In the genomic region with DNA sequence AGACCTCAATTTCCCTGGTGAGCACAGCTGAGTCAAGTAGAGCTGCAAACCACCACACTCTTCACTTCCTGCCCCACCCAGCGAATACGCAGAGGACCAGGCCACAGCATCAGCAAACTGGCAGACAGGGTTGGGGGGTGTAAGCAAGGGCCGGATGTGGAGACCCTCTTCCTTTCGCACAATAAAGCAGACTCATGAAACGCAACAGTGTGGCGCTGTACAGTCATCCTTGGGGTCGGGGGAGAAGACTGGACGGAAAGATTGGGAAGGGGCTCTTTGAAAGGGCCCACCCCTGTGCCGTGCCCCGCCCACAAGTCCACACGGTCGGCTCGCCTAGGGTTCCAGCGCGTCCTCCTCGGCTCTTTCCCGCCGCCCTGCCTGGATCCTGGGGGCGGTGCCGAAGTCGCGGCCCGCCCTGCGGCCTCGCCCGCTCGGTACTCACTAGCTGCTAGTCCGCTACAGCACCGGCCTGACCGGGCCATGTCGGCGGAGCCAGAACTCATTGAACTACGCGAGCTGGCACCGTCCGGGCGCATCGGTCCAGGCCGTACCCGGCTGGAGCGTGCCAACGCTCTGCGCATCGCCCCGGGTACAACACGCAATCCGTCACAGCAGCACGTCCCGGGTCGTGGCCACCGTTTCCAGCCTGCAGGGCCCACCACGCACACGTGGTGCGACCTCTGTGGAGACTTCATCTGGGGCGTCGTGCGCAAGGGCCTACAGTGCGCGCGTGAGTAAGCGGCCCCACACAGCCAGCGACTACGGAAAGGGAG, we compare ENCODE assay signal across 8 mouse cellular contexts. TPM values are rescaled to one million over a fixed set of nuclear protein-coding genes. Genes with fewer than 3 reads are reported as not detected.
DNase-seq lines count a peak whose midpoint lies in the region; ATAC-seq and TF ChIP-seq lines count a peak whose summit lies in the region.

Rassf1 (plus strand) TSS at position 439 of the 773 bp plus-strand sequence.

- H3K27ac ChIP-seq in forebrain, postnatal 0 days (ENCODE audit: low read depth, low read length) = no peak within 1 kb of the TSS
- H3K27ac ChIP-seq in hindbrain, embryonic 11.5 days (ENCODE audit: low read depth, low read length) = no peak within 1 kb of the TSS
- peak within 1 kb of the TSS; percentile 19; the same call in 1 of the 2 replicates for H3K27ac ChIP-seq in macrophage

- H3K4me2 ChIP-seq in forebrain, postnatal 0 days (ENCODE audit: low read depth) = peak within 1 kb of the TSS; percentile 66
- H3K4me2 ChIP-seq in hindbrain, embryonic 11.5 days (replicated peaks; ENCODE audit: low read depth, low read length) = peak within 1 kb of the TSS; percentile 67

- ATAC-seq in G1E (ENCODE audit: extremely low read depth, insufficient number of reproducible peaks, low FRiP score, poor library complexity, severe bottlenecking) = no peak
- no peak for ATAC-seq in forebrain, postnatal 0 days
- ATAC-seq in hindbrain, embryonic 11.5 days (ENCODE audit: low FRiP score) = no peak

- H3K9me3 ChIP-seq in G1E (replicated peaks) = no peaks in the 10 kb centered on the region
- H3K9me3 ChIP-seq in forebrain, postnatal 0 days (ENCODE audit: low read length) = no peaks in the 10 kb centered on the region
- no peaks in the 10 kb centered on the region for H3K9me3 ChIP-seq in hindbrain, embryonic 11.5 days (ENCODE audit: control insufficient read depth, low read length)

- peak within 1 kb of the TSS; percentile 73 for H3K4me3 ChIP-seq in G1E (ENCODE audit: low read depth, low read length)
- H3K4me3 ChIP-seq in forebrain, postnatal 0 days (ENCODE audit: low read depth, low read length) = peak within 1 kb of the TSS; percentile 35
- peak within 1 kb of the TSS; percentile 36 for H3K4me3 ChIP-seq in hindbrain, embryonic 11.5 days (ENCODE audit: low read depth, low read length)
- H3K4me3 ChIP-seq in macrophage (ENCODE audit: inconsistent target) = peak within 1 kb of the TSS; percentile 17; the same call in 1 of the 2 replicates

- H3K27me3 ChIP-seq in G1E (ENCODE audit: insufficient read depth, low read length) = peaks cover 5% of the 10 kb centered on the region; the same call in 1 of the 2 replicates
- H3K27me3 ChIP-seq in forebrain, postnatal 0 days (ENCODE audit: insufficient read depth, low read length) = peaks cover 19% of the 10 kb centered on the region
- H3K27me3 ChIP-seq in hindbrain, embryonic 11.5 days (ENCODE audit: control insufficient read depth, insufficient read depth, low read length) = peaks cover 35% of the 10 kb centered on the region

- H3K9ac ChIP-seq in forebrain, postnatal 0 days = peak within 1 kb of the TSS; percentile 44
- H3K9ac ChIP-seq in hindbrain, embryonic 11.5 days (ENCODE audit: low read depth, low read length) = peak within 1 kb of the TSS; percentile 55

- peaks cover 25% of the 10 kb centered on the region for H3K79me2 ChIP-seq in macrophage (ENCODE audit: inconsistent target)

- 3% methylated on average over 63 of the region's 63 CpGs for WGBS in forebrain, postnatal 0 days
- under 1% methylated on average over 63 of the region's 63 CpGs for WGBS in hindbrain, embryonic 11.5 days
- WGBS in macrophage (ENCODE audit: missing documents) = 7% methylated on average over 62 of the region's 63 CpGs

- no peak for TF ChIP-seq CTCF in G1E (IDR thresholded peaks at IDR 0.05; ENCODE audit: low read depth, low read length)
- TF ChIP-seq CTCF in forebrain, postnatal 0 days (IDR thresholded peaks at IDR 0.05; ENCODE audit: low read depth) = no peak

- H3K36me3 ChIP-seq in G1E (replicated peaks) = peaks cover 17% of the 10 kb centered on the region
- H3K36me3 ChIP-seq in forebrain, postnatal 0 days (ENCODE audit: insufficient read depth) = no peaks in the 10 kb centered on the region
- no peaks in the 10 kb centered on the region for H3K36me3 ChIP-seq in hindbrain, embryonic 11.5 days (ENCODE audit: control insufficient read depth, insufficient read depth, low read length)
- H3K36me3 ChIP-seq in macrophage (ENCODE audit: inconsistent target) = no peaks in the 10 kb centered on the region

- peak; percentile 52 for DNase-seq in G1E (ENCODE audit: low spot score)
- peak; percentile 85 for DNase-seq in adrenal gland, postnatal 36 days
- peak; percentile 35 for DNase-seq in forebrain, postnatal 0 days
- peak; percentile 70 for DNase-seq in hindbrain, embryonic 11.5 days (ENCODE audit: low spot score)
- DNase-seq in left cerebral cortex, adult 8-10 months (ENCODE audit: low spot score in 2 of 2) = no peak
- peak; percentile 58 to 62 for DNase-seq in spleen, adult 18-20 months
- no peak for DNase-seq in right cerebral cortex, postnatal 10 days (ENCODE audit: low spot score in 2 of 2)

- H3K4me1 ChIP-seq in G1E (ENCODE audit: insufficient read depth, low read depth, low read length) = peaks cover 69% of the 10 kb centered on the region
- H3K4me1 ChIP-seq in forebrain, postnatal 0 days (ENCODE audit: insufficient read depth) = peaks cover 34% of the 10 kb centered on the region
- H3K4me1 ChIP-seq in hindbrain, embryonic 11.5 days (replicated peaks; ENCODE audit: control insufficient read depth, insufficient read depth, low read length) = peaks cover 22% of the 10 kb centered on the region; the same call in 1 of the 2 replicates

RNA-seq across cellular contexts. Expression of gene Rassf1, which starts in this region (rescaled TPM):
- total RNA-seq in G1E (2014; fragmentation: Nextera tagmentation) = 15.4 and 19.4 TPM in 2 replicates
- 29.5 and 35.4 TPM in 2 replicates for total RNA-seq in G1E (2017)
- polyA plus RNA-seq in G1E (2012) = 10.7 and 12.1 TPM in 2 replicates
- 10 to 100 TPM; 20.4 to 21.6 TPM for total RNA-seq in adrenal gland, postnatal 36 days (2021)
- total RNA-seq in forebrain, postnatal 0 days (2014; rRNA removed) = 21.7 and 25.2 TPM in 2 replicates
- polyA plus RNA-seq in forebrain, postnatal 0 days (2015; fragmentation: Nextera tagmentation; extraction: Ambion mirVana) = 26.6 and 33.3 TPM in 2 replicates
- 39.7 and 41.2 TPM in 2 replicates for polyA plus RNA-seq in hindbrain, embryonic 11.5 days (2014; fragmentation: Nextera tagmentation; extraction: Ambion mirVana)
- total RNA-seq in left cerebral cortex, adult 8-10 months (2022) = 10 to 100 TPM; 15.8 to 18.5 (median 16.9) TPM
- total RNA-seq in macrophage (2018; cell fraction: chromatin; rRNA removed) = 100 to 1,000 TPM in 14 of 26 experiments, 10 to 100 TPM in 12; 42.8 to 220 (median 111) TPM
- 10 to 100 TPM; 14.7 to 38.5 (median 29.1) TPM for total RNA-seq in macrophage (2018; cell fraction: cytosol; rRNA removed)
- 100 to 1,000 TPM in 10 of 26 experiments, 10 to 100 TPM in 16; 27.7 to 144 (median 77.6) TPM for total RNA-seq in macrophage (2018; cell fraction: nucleus; rRNA removed)
- 23.0 to 34.3 TPM (median 33.0 TPM) in 3 replicates for polyA plus RNA-seq in macrophage (2018)

Comparison
In these comparisons a context has a peak if more than half of its experiments do, and no peak if none do; other contexts are left out.
1. DNase-seq: peak in G1E (single experiment), adrenal gland, postnatal 36 days (2 of 2), forebrain, postnatal 0 days (single experiment), hindbrain, embryonic 11.5 days (single experiment) and spleen, adult 18-20 months (2 of 2); none in left cerebral cortex, adult 8-10 months (0 of 2) and right cerebral cortex, postnatal 10 days (0 of 2).
2. H3K4me3 ChIP-seq: peak in every context shown above with its lines; median percentile 73 in G1E; 36 in hindbrain, embryonic 11.5 days; 35 in forebrain, postnatal 0 days; 17 in macrophage.